In genomic region chr17:45619386-45620256, GRCm38 (mm10) we compare ENCODE assay signal across 8 mouse cellular contexts. TPM values are rescaled to one million over a fixed set of nuclear protein-coding genes. Genes with fewer than 3 reads are reported as not detected.
DNase-seq lines count a peak whose midpoint lies in the region; ATAC-seq lines count a peak whose summit lies in the region.

No protein-coding gene starts in this region.

- peak overlapping the region; percentile 45 for H3K9ac ChIP-seq in embryonic facial prominence, embryonic 11.5 days (replicated peaks; ENCODE audit: low read length)
- 0 out of 2 replicates have a peak overlapping the region, but pooled peaks have one; percentile 24 for H3K9ac ChIP-seq in hindbrain, embryonic 14.5 days
- peak overlapping the region; percentile 67 for H3K9ac ChIP-seq in liver, embryonic 13.5 days
- no peak overlapping the region for H3K9ac ChIP-seq in neural tube, embryonic 13.5 days

- WGBS in embryonic facial prominence, embryonic 11.5 days = 21% methylated on average over 20 of the region's 20 CpGs
- 31% methylated on average over 20 of the region's 20 CpGs for WGBS in hindbrain, embryonic 14.5 days
- WGBS in liver, embryonic 13.5 days (ENCODE audit: insufficient replicate concordance) = 5% methylated on average over 20 of the region's 20 CpGs
- 31% methylated on average over 20 of the region's 20 CpGs for WGBS in neural tube, embryonic 13.5 days

- ATAC-seq in erythroblast, adult 5-6 weeks (replicated peaks; ENCODE audit: low FRiP score, poor library complexity, severe bottlenecking) = no peak
- no peak for ATAC-seq in embryonic facial prominence, embryonic 11.5 days (replicated peaks; ENCODE audit: insufficient number of reproducible peaks, low FRiP score, low TSS enrichment, low read depth)
- ATAC-seq in hindbrain, embryonic 14.5 days (ENCODE audit: low FRiP score) = no peak
- ATAC-seq in liver, embryonic 13.5 days (ENCODE audit: low read depth) = peak; percentile 66
- ATAC-seq in neural tube, embryonic 13.5 days (ENCODE audit: low read depth) = no peak

- no peaks in the 10 kb centered on the region for H3K9me3 ChIP-seq in erythroblast, embryonic 14.5 days (ENCODE audit: control insufficient read depth, low read length)
- no peaks in the 10 kb centered on the region for H3K9me3 ChIP-seq in embryonic facial prominence, embryonic 11.5 days (replicated peaks; ENCODE audit: control insufficient read depth, low read length)
- no peaks in the 10 kb centered on the region for H3K9me3 ChIP-seq in hindbrain, embryonic 14.5 days (ENCODE audit: control insufficient read depth, low read length)
- no peaks in the 10 kb centered on the region for H3K9me3 ChIP-seq in liver, embryonic 13.5 days (replicated peaks)
- no peaks in the 10 kb centered on the region for H3K9me3 ChIP-seq in neural tube, embryonic 13.5 days

- H3K27ac ChIP-seq in embryonic facial prominence, embryonic 11.5 days (replicated peaks; ENCODE audit: low read depth, low read length) = no peak overlapping the region
- H3K27ac ChIP-seq in hindbrain, embryonic 14.5 days = no peak overlapping the region
- peak overlapping the region; percentile 79 for H3K27ac ChIP-seq in liver, embryonic 13.5 days
- peak overlapping the region; percentile 57 for H3K27ac ChIP-seq in neural tube, embryonic 13.5 days (replicated peaks)

- H3K4me3 ChIP-seq in erythroblast, embryonic 14.5 days (replicated peaks) = peak overlapping the region; percentile 48
- no peak overlapping the region for H3K4me3 ChIP-seq in embryonic facial prominence, embryonic 11.5 days (ENCODE audit: low read depth, low read length)
- no peak overlapping the region for H3K4me3 ChIP-seq in hindbrain, embryonic 14.5 days (replicated peaks; ENCODE audit: low read length)
- H3K4me3 ChIP-seq in liver, embryonic 13.5 days (replicated peaks) = peak overlapping the region; percentile 46
- no peak overlapping the region for H3K4me3 ChIP-seq in neural tube, embryonic 13.5 days

- H3K27me3 ChIP-seq in erythroblast, embryonic 14.5 days (ENCODE audit: control insufficient read depth) = no peaks in the 10 kb centered on the region
- H3K27me3 ChIP-seq in embryonic facial prominence, embryonic 11.5 days (ENCODE audit: control insufficient read depth, insufficient read depth, low read length) = no peaks in the 10 kb centered on the region
- H3K27me3 ChIP-seq in hindbrain, embryonic 14.5 days (ENCODE audit: control insufficient read depth, insufficient read depth, low read length) = no peaks in the 10 kb centered on the region
- no peaks in the 10 kb centered on the region for H3K27me3 ChIP-seq in liver, embryonic 13.5 days
- H3K27me3 ChIP-seq in neural tube, embryonic 13.5 days = no peaks in the 10 kb centered on the region

- H3K4me1 ChIP-seq in erythroblast, embryonic 14.5 days (ENCODE audit: control insufficient read depth) = peaks cover 19% of the 10 kb centered on the region
- peaks cover 5% of the 10 kb centered on the region; the same call in 1 of the 2 replicates for H3K4me1 ChIP-seq in embryonic facial prominence, embryonic 11.5 days (ENCODE audit: control insufficient read depth, insufficient read depth, low read length)
- no peaks in the 10 kb centered on the region; the same call in 1 of the 2 replicates for H3K4me1 ChIP-seq in hindbrain, embryonic 14.5 days (replicated peaks; ENCODE audit: control insufficient read depth, insufficient read depth, low read length)
- H3K4me1 ChIP-seq in liver, embryonic 13.5 days (replicated peaks) = peaks cover 20% of the 10 kb centered on the region
- peaks cover 4% of the 10 kb centered on the region for H3K4me1 ChIP-seq in neural tube, embryonic 13.5 days (replicated peaks)

- H3K36me3 ChIP-seq in erythroblast, embryonic 14.5 days (ENCODE audit: control insufficient read depth) = no peaks in the 10 kb centered on the region
- H3K36me3 ChIP-seq in embryonic facial prominence, embryonic 11.5 days (replicated peaks; ENCODE audit: control insufficient read depth, insufficient read depth, low read depth, low read length) = no peaks in the 10 kb centered on the region
- no peaks in the 10 kb centered on the region for H3K36me3 ChIP-seq in hindbrain, embryonic 14.5 days (replicated peaks; ENCODE audit: control insufficient read depth, insufficient read depth)
- H3K36me3 ChIP-seq in liver, embryonic 13.5 days = no peaks in the 10 kb centered on the region
- no peaks in the 10 kb centered on the region for H3K36me3 ChIP-seq in neural tube, embryonic 13.5 days

- H3K4me2 ChIP-seq in embryonic facial prominence, embryonic 11.5 days (ENCODE audit: low read depth, low read length) = peak overlapping the region; percentile 36
- H3K4me2 ChIP-seq in hindbrain, embryonic 14.5 days (replicated peaks) = peak overlapping the region; percentile 17; the same call in 1 of the 2 replicates
- H3K4me2 ChIP-seq in liver, embryonic 13.5 days = peak overlapping the region; percentile 69
- peak overlapping the region; percentile 33 for H3K4me2 ChIP-seq in neural tube, embryonic 13.5 days

- DNase-seq in embryonic facial prominence, embryonic 11.5 days (ENCODE audit: low spot score) = no peak
- no peak for DNase-seq in hindbrain, embryonic 14.5 days (ENCODE audit: low spot score)
- DNase-seq in liver, embryonic 13.5 days = no peak
- DNase-seq in urinary bladder, postnatal 36 days (ENCODE audit: low spot score in 2 of 2) = no peak
- DNase-seq in ovary, postnatal 10 days (ENCODE audit: low spot score) = no peak

RNA-seq across cellular contexts. Expression of gene Mymx, which starts 17.7 kb away (rescaled TPM):
- 0.44 TPM in 1 of 2 replicates, not detected in the other for polyA plus RNA-seq in erythroblast, embryonic 14.5 days (2012)
- total RNA-seq in erythroblast, adult 5-6 weeks (2015; ENCODE audit: low replicate concordance) = not detected in 2 replicates
- total RNA-seq in erythroblast, adult 5-6 weeks (2017; ENCODE audit: low replicate concordance) = not detected in 2 replicates
- polyA plus RNA-seq in embryonic facial prominence, embryonic 11.5 days (2014; fragmentation: Nextera tagmentation; extraction: Ambion mirVana) = 1.6 and 5.6 TPM in 2 replicates
- not detected in 2 replicates for polyA plus RNA-seq in hindbrain, embryonic 14.5 days (2014; fragmentation: Nextera tagmentation; extraction: Ambion mirVana)
- polyA plus RNA-seq in liver, embryonic 13.5 days (2015; fragmentation: Nextera tagmentation; extraction: Ambion mirVana) = 0.42 and 0.59 TPM in 2 replicates
- 1.6 and 3.6 TPM in 2 replicates for polyA plus RNA-seq in neural tube, embryonic 13.5 days (2015; fragmentation: Nextera tagmentation; extraction: Ambion mirVana)

RNA-seq across cellular contexts. Expression of gene Slc29a1, which starts 20.2 kb away (rescaled TPM):
- 77.5 and 78.0 TPM in 2 replicates for polyA plus RNA-seq in erythroblast, embryonic 14.5 days (2012)
- total RNA-seq in erythroblast, adult 5-6 weeks (2015; ENCODE audit: low replicate concordance) = 15.9 and 34.5 TPM in 2 replicates
- 32.9 and 46.5 TPM in 2 replicates for total RNA-seq in erythroblast, adult 5-6 weeks (2017; ENCODE audit: low replicate concordance)
- polyA plus RNA-seq in embryonic facial prominence, embryonic 11.5 days (2014; fragmentation: Nextera tagmentation; extraction: Ambion mirVana) = 52.5 and 58.9 TPM in 2 replicates
- 41.5 and 42.7 TPM in 2 replicates for polyA plus RNA-seq in hindbrain, embryonic 14.5 days (2014; fragmentation: Nextera tagmentation; extraction: Ambion mirVana)
- polyA plus RNA-seq in liver, embryonic 13.5 days (2015; fragmentation: Nextera tagmentation; extraction: Ambion mirVana) = 215 and 233 TPM in 2 replicates
- 40.1 and 41.6 TPM in 2 replicates for polyA plus RNA-seq in neural tube, embryonic 13.5 days (2015; fragmentation: Nextera tagmentation; extraction: Ambion mirVana)

RNA-seq across cellular contexts. Expression of gene Capn11, which starts 39.5 kb away (rescaled TPM):
- polyA plus RNA-seq in erythroblast, embryonic 14.5 days (2012) = 0.01 TPM in 1 of 2 replicates, not detected in the other
- 0.96 and 1.0 TPM in 2 replicates for total RNA-seq in erythroblast, adult 5-6 weeks (2015; ENCODE audit: low replicate concordance)
- 0.94 and 0.98 TPM in 2 replicates for total RNA-seq in erythroblast, adult 5-6 weeks (2017; ENCODE audit: low replicate concordance)
- 0.28 and 0.52 TPM in 2 replicates for polyA plus RNA-seq in embryonic facial prominence, embryonic 11.5 days (2014; fragmentation: Nextera tagmentation; extraction: Ambion mirVana)
- polyA plus RNA-seq in hindbrain, embryonic 14.5 days (2014; fragmentation: Nextera tagmentation; extraction: Ambion mirVana) = 2.3 TPM in 1 of 2 replicates, not detected in the other
- 0.05 and 0.09 TPM in 2 replicates for polyA plus RNA-seq in liver, embryonic 13.5 days (2015; fragmentation: Nextera tagmentation; extraction: Ambion mirVana)
- polyA plus RNA-seq in neural tube, embryonic 13.5 days (2015; fragmentation: Nextera tagmentation; extraction: Ambion mirVana) = 0.22 and 0.85 TPM in 2 replicates

RNA-seq across cellular contexts. Expression of gene Hsp90ab1, which starts 46.5 kb away (rescaled TPM):
- polyA plus RNA-seq in erythroblast, embryonic 14.5 days (2012) = 36.9 and 62.9 TPM in 2 replicates
- 192 and 222 TPM in 2 replicates for total RNA-seq in erythroblast, adult 5-6 weeks (2015; ENCODE audit: low replicate concordance)
- 246 and 293 TPM in 2 replicates for total RNA-seq in erythroblast, adult 5-6 weeks (2017; ENCODE audit: low replicate concordance)
- polyA plus RNA-seq in embryonic facial prominence, embryonic 11.5 days (2014; fragmentation: Nextera tagmentation; extraction: Ambion mirVana) = 1,660 and 1,740 TPM in 2 replicates
- 1,324 and 1,355 TPM in 2 replicates for polyA plus RNA-seq in hindbrain, embryonic 14.5 days (2014; fragmentation: Nextera tagmentation; extraction: Ambion mirVana)
- 1,012 and 1,064 TPM in 2 replicates for polyA plus RNA-seq in liver, embryonic 13.5 days (2015; fragmentation: Nextera tagmentation; extraction: Ambion mirVana)
- polyA plus RNA-seq in neural tube, embryonic 13.5 days (2015; fragmentation: Nextera tagmentation; extraction: Ambion mirVana) = 1,589 and 1,622 TPM in 2 replicates

RNA-seq across cellular contexts. Expression of gene Slc35b2, which starts 55.9 kb away (rescaled TPM):
- 1.7 TPM in 2 replicates for polyA plus RNA-seq in erythroblast, embryonic 14.5 days (2012)
- 16.5 and 25.2 TPM in 2 replicates for total RNA-seq in erythroblast, adult 5-6 weeks (2015; ENCODE audit: low replicate concordance)
- 2.2 and 21.7 TPM in 2 replicates for total RNA-seq in erythroblast, adult 5-6 weeks (2017; ENCODE audit: low replicate concordance)
- polyA plus RNA-seq in embryonic facial prominence, embryonic 11.5 days (2014; fragmentation: Nextera tagmentation; extraction: Ambion mirVana) = 85.6 and 92.2 TPM in 2 replicates
- 83.1 and 84.2 TPM in 2 replicates for polyA plus RNA-seq in hindbrain, embryonic 14.5 days (2014; fragmentation: Nextera tagmentation; extraction: Ambion mirVana)
- 58.0 and 58.6 TPM in 2 replicates for polyA plus RNA-seq in liver, embryonic 13.5 days (2015; fragmentation: Nextera tagmentation; extraction: Ambion mirVana)
- polyA plus RNA-seq in neural tube, embryonic 13.5 days (2015; fragmentation: Nextera tagmentation; extraction: Ambion mirVana) = 75.0 and 84.2 TPM in 2 replicates

Comparison
In these comparisons a context has a peak if more than half of its experiments do, and no peak if none do; other contexts are left out.
1. H3K4me3 ChIP-seq: peak in erythroblast, embryonic 14.5 days (single experiment) and liver, embryonic 13.5 days (single experiment); none in embryonic facial prominence, embryonic 11.5 days (single experiment), hindbrain, embryonic 14.5 days (single experiment) and neural tube, embryonic 13.5 days (single experiment).
2. H3K27ac ChIP-seq: peak in liver, embryonic 13.5 days (single experiment) and neural tube, embryonic 13.5 days (single experiment); none in embryonic facial prominence, embryonic 11.5 days (single experiment) and hindbrain, embryonic 14.5 days (single experiment).
3. H3K4me2 ChIP-seq: peak in every context shown above with its lines; median percentile 69 in liver, embryonic 13.5 days; 36 in embryonic facial prominence, embryonic 11.5 days; 33 in neural tube, embryonic 13.5 days; 17 in hindbrain, embryonic 14.5 days.